In genomic region chr5:74794726-74795125, GRCm38 (mm10) we compare ENCODE assay signal across 18 mouse cellular contexts.
A peak's percentile ranks its signal among the peaks of the same experiment; 100 is the strongest.
DNase-seq lines count a peak whose midpoint lies in the region; ATAC-seq lines count a peak whose summit lies in the region.
"Had no signal": no experiment of that assay in that cellular context is flagged by ENCODE, and none has a peak within 500 bp of the region (broad histone marks: within the 10 kb centered on the region; RNA-seq: fewer than 3 reads in every experiment).

No protein-coding gene starts in this region.

- 79% methylated on average over 4 of the region's 4 CpGs for WGBS in heart, embryonic 11.5 days (ENCODE audit: insufficient replicate concordance)
- 91% methylated on average over 4 of the region's 4 CpGs for WGBS in midbrain, embryonic 13.5 days

- ATAC-seq in heart, embryonic 11.5 days (replicated peaks; ENCODE audit: insufficient number of reproducible peaks, low FRiP score, low TSS enrichment): no peak
- no peak for ATAC-seq in midbrain, embryonic 13.5 days
- ATAC-seq: forebrain, postnatal 0 days; hindbrain, embryonic 16.5 days; liver, embryonic 12.5 days; midbrain, embryonic 16.5 days had no signal

- H3K4me3 ChIP-seq in heart, embryonic 11.5 days (ENCODE audit: low read depth, low read length): no peak overlapping the region
- H3K4me3 ChIP-seq in midbrain, embryonic 13.5 days (replicated peaks): no peak overlapping the region
- H3K4me3 ChIP-seq: liver, embryonic 12.5 days had no signal

- peaks cover 7% of the 10 kb centered on the region for H3K4me1 ChIP-seq in heart, embryonic 11.5 days (ENCODE audit: control insufficient read depth, insufficient read depth, low read length)
- H3K4me1 ChIP-seq in midbrain, embryonic 13.5 days (replicated peaks): peaks cover 9% of the 10 kb centered on the region

- no peak overlapping the region for H3K27ac ChIP-seq in heart, embryonic 11.5 days (ENCODE audit: low read depth, low read length)
- H3K27ac ChIP-seq in midbrain, embryonic 13.5 days: no peak overlapping the region
- H3K27ac ChIP-seq: liver, embryonic 12.5 days; stomach, postnatal 0 days had no signal

- H3K27me3 ChIP-seq in heart, embryonic 11.5 days (ENCODE audit: control insufficient read depth, insufficient read depth, low read length): peaks cover 2% of the 10 kb centered on the region; the same call in 1 of the 2 replicates
- peaks cover 38% of the 10 kb centered on the region for H3K27me3 ChIP-seq in midbrain, embryonic 13.5 days
- H3K27me3 ChIP-seq: liver, embryonic 12.5 days had no signal

- H3K4me2 ChIP-seq in heart, embryonic 11.5 days: no peak overlapping the region
- H3K4me2 ChIP-seq in midbrain, embryonic 13.5 days (replicated peaks): no peak overlapping the region
- H3K4me2 ChIP-seq: liver, embryonic 12.5 days had no signal

- DNase-seq in heart, adult 18-20 months: peak; percentile 52 to 71
- DNase-seq in urinary bladder, postnatal 25 days (ENCODE audit: low spot score): peak; percentile 9
- DNase-seq in urinary bladder, adult 2 months (ENCODE audit: low spot score): no peak
- peak; percentile 48 to 65 for DNase-seq in adrenal gland, postnatal 36 days
- peak; percentile 65 for DNase-seq in skeletal muscle tissue, adult 2 months (ENCODE audit: low read depth, low spot score)
- no peak for DNase-seq in embryo, embryonic 10 days (ENCODE audit: low spot score)
- DNase-seq: cerebellum, postnatal 10 days; forebrain, postnatal 0 days; kidney, adult 11 months; kidney, postnatal 14 days; right cerebral cortex, postnatal 14 days; thymus, postnatal 14 days had no signal

- no peak overlapping the region for H3K9ac ChIP-seq in heart, embryonic 11.5 days (ENCODE audit: low read depth, low read length)
- no peak overlapping the region for H3K9ac ChIP-seq in midbrain, embryonic 13.5 days (replicated peaks)
- H3K9ac ChIP-seq: forebrain, postnatal 0 days; liver, embryonic 12.5 days had no signal

- H3K9me3 ChIP-seq in heart, embryonic 11.5 days (replicated peaks; ENCODE audit: control insufficient read depth, low read length): no peaks in the 10 kb centered on the region
- no peaks in the 10 kb centered on the region for H3K9me3 ChIP-seq in midbrain, embryonic 13.5 days
- H3K9me3 ChIP-seq: liver, embryonic 12.5 days had no signal

- no peaks in the 10 kb centered on the region for H3K36me3 ChIP-seq in heart, embryonic 11.5 days (ENCODE audit: control insufficient read depth, insufficient read depth, low read length)
- H3K36me3 ChIP-seq in midbrain, embryonic 13.5 days: no peaks in the 10 kb centered on the region
- H3K36me3 ChIP-seq: liver, embryonic 12.5 days had no signal

Comparison
In these comparisons a context has a peak if more than half of its experiments do, and no peak if none do; other contexts are left out.
1. DNase-seq: peak in heart, adult 18-20 months (2 of 2), urinary bladder, postnatal 25 days (single experiment), adrenal gland, postnatal 36 days (2 of 2) and skeletal muscle tissue, adult 2 months (single experiment); none in urinary bladder, adult 2 months (single experiment) and embryo, embryonic 10 days (single experiment).